Mouse (Mus musculus) adrenal gland, adult (tissue): ENCODE results near the gene 1700008O03Rik.

Experiments used
- DNase-seq, 2 experiments: peaks; one replicate each; pipeline ENCODE4 v3.0.0; 2022 to 2023; ENCODE audit warnings: low spot score in 1 of 2; ENCODE audit not compliant: inconsistent age in 2 of 2

1700008O03Rik gene

GRCm38 (mm10) chr7:44310285-44310877 lies 75.2 kb downstream of the 1700008O03Rik start:
- DNase-seq = peak in 1 of 2 experiments; percentile 42
